Mouse (Mus musculus) neural tube, embryonic 15.5 days (tissue): ENCODE results near the gene Atat1. TPM values are rescaled to one million over a fixed set of nuclear protein-coding genes. Genes with fewer than 3 reads are reported as not detected.

ENCODE experiments used
- ATAC-seq: fragments of 200-750 bp; cut with Nextera tagmentation; 2 replicates; pipeline ENCODE4 v1.8.0; 2017; ENCODE audit warnings: mild to moderate bottlenecking, moderate TSS enrichment, moderate library complexity; ENCODE audit not compliant: low FRiP score
- H3K27ac ChIP-seq: fragments of 300-500 bp; sonication (generic); replicated peaks from 2 replicates; pipeline ENCODE4 v1.5.1; 2015; ENCODE audit warnings: mild to moderate bottlenecking, inconsistent platforms
- H3K27me3 ChIP-seq: fragments of 300-500 bp; sonication (generic); replicated peaks from 2 replicates; pipeline ENCODE4 v1.6.1; 2015; ENCODE audit warnings: inconsistent platforms
- H3K36me3 ChIP-seq: fragments of 300-500 bp; sonication (generic); 2 replicates; pipeline ENCODE4 v1.6.1; 2015; ENCODE audit warnings: inconsistent platforms
- H3K4me1 ChIP-seq: fragments of 300-500 bp; sonication (generic); 2 replicates; pipeline ENCODE4 v1.6.1; 2015; ENCODE audit warnings: inconsistent platforms
- H3K4me2 ChIP-seq: fragments of 300-500 bp; sonication (generic); 2 replicates; pipeline ENCODE4 v1.6.1; 2015; ENCODE audit warnings: inconsistent platforms, mild to moderate bottlenecking, moderate library complexity
- H3K4me3 ChIP-seq: fragments of 300-500 bp; sonication (generic); replicated peaks from 2 replicates; pipeline ENCODE4 v1.5.1; 2015; ENCODE audit warnings: mild to moderate bottlenecking, inconsistent platforms
- H3K9ac ChIP-seq: fragments of 300-500 bp; sonication (generic); replicated peaks from 2 replicates; pipeline ENCODE4 v1.6.1; 2015; ENCODE audit warnings: mild to moderate bottlenecking, inconsistent platforms
- H3K9me3 ChIP-seq: fragments of 300-500 bp; sonication (generic); replicated peaks from 2 replicates; pipeline ENCODE4 v1.6.1; 2016; ENCODE audit warnings: inconsistent platforms
- WGBS: fragments of 180-500 bp; shearing (Covaris S2); methylation state at CpG from one replicate; pipeline ENCODE4 v1.1.7; 2015; ENCODE audit warnings: mixed read lengths; 5-methylcytosine and 5-hydroxymethylcytosine counted together
- polyA plus RNA-seq: library from polyadenylated mRNA; unstranded; fragments of >200 nt; fragmentation: Nextera tagmentation; extraction: Ambion mirVana; gene quantifications from 2 replicates; pipeline ENCODE4 v1.2.1, GENCODE M21; 2015

Gene Atat1
- polyA plus RNA-seq, 1 experiment from 2014 or later: 319 TPM

- H3K36me3 ChIP-seq: peaks cover 11% of the 10 kb centered on the region; the same call in 1 of the 2 replicates
- peak within 1 kb of the TSS; percentile 80 for H3K9ac ChIP-seq
- no peaks in the 10 kb centered on the region for H3K9me3 ChIP-seq
- H3K4me1 ChIP-seq: peaks cover 38% of the 10 kb centered on the region
- WGBS: under 1% methylated on average over 76 of the region's 83 CpGs
- H3K27me3 ChIP-seq: no peaks in the 10 kb centered on the region
- peak; percentile 93 for ATAC-seq
- H3K4me3 ChIP-seq: peak within 1 kb of the TSS; percentile 73
- H3K4me2 ChIP-seq: peak within 1 kb of the TSS; percentile 78
- H3K27ac ChIP-seq: peak within 1 kb of the TSS; percentile 99
Measured at GRCm38 (mm10) chr17:35916297-35917142, 6.6 kb upstream of the Atat1 start, which contains the start of the genes Mrps18b and Ppp1r10. Gene Mrps18b (minus strand): TSS chr17:35916389. Gene Ppp1r10 (plus strand): TSS chr17:35916434.

- Histone ChIP-seq H3K4me3 (peak overlapping the region; percentile 73), H3K4me2 (peak overlapping the region; percentile 78), H3K27ac (peak overlapping the region; percentile 99), H3K9ac (peak overlapping the region; percentile 67), H3K4me1 (peaks cover 30% of the 10 kb centered on the region), H3K27me3 (no peaks in the 10 kb centered on the region), H3K36me3 (0 out of 2 replicates have a peak, but pooled peaks cover 11% of the 10 kb centered on the region), H3K9me3 (no peaks in the 10 kb centered on the region)
- no peak for ATAC-seq
- WGBS: 3% methylated on average over 28 of the region's 28 CpGs
Measured at GRCm38 (mm10) chr17:35915538-35916296, 5.8 kb upstream of the Atat1 start.

- H3K4me1 ChIP-seq: peaks cover 25% of the 10 kb centered on the region
- H3K4me2 ChIP-seq: peak overlapping the region; percentile 78
- ATAC-seq: no peak
- peak overlapping the region; percentile 73; the same call in 1 of the 2 replicates for H3K4me3 ChIP-seq
- no peak overlapping the region for H3K9ac ChIP-seq
- no peak overlapping the region for H3K27ac ChIP-seq
- no peaks in the 10 kb centered on the region for H3K27me3 ChIP-seq
- H3K36me3 ChIP-seq: 0 out of 2 replicates have a peak, but pooled peaks cover 11% of the 10 kb centered on the region
- no peaks in the 10 kb centered on the region for H3K9me3 ChIP-seq
- WGBS: 82% methylated on average over 6 of the region's 6 CpGs
Measured at GRCm38 (mm10) chr17:35914975-35915374, 5.1 kb upstream of the Atat1 start.

GRCm38 (mm10) chr17:35909186-35909918 is 523 bp downstream of the Atat1 start:
- Histone ChIP-seq H3K9me3 (no peaks in the 10 kb centered on the region), H3K4me1 (peaks cover 35% of the 10 kb centered on the region), H3K27ac (peak overlapping the region; percentile 89), H3K36me3 (peaks cover 41% of the 10 kb centered on the region), H3K9ac (peak overlapping the region; percentile 88), H3K27me3 (no peaks in the 10 kb centered on the region), H3K4me3 (peak overlapping the region; percentile 69), H3K4me2 (peak overlapping the region; percentile 89)
- peak; percentile 52 for ATAC-seq
- WGBS: 13% methylated on average over 20 of the region's 20 CpGs

GRCm38 (mm10) chr17:35907609-35908008 is 2.3 kb downstream of the Atat1 start:
- Histone ChIP-seq H3K36me3 (peaks cover 46% of the 10 kb centered on the region), H3K4me1 (peaks cover 35% of the 10 kb centered on the region), H3K9me3 (no peaks in the 10 kb centered on the region), H3K27me3 (no peaks in the 10 kb centered on the region), H3K27ac (no peak overlapping the region), H3K4me2 (peak overlapping the region; percentile 89; the same call in 1 of the 2 replicates), H3K9ac (no peak overlapping the region), H3K4me3 (no peak overlapping the region)
- ATAC-seq: no peak
- WGBS: 79% methylated on average over 2 of the region's 2 CpGs

- H3K27ac ChIP-seq: no peak overlapping the region
- no peak for ATAC-seq
- no peak overlapping the region for H3K9ac ChIP-seq
- no peaks in the 10 kb centered on the region for H3K27me3 ChIP-seq
- peaks cover 61% of the 10 kb centered on the region for H3K36me3 ChIP-seq
- WGBS: 98% methylated on average over 1 of the region's 1 CpGs
- H3K9me3 ChIP-seq: no peaks in the 10 kb centered on the region
- no peak overlapping the region for H3K4me2 ChIP-seq
- peaks cover 35% of the 10 kb centered on the region for H3K4me1 ChIP-seq
- no peak overlapping the region for H3K4me3 ChIP-seq
Measured at GRCm38 (mm10) chr17:35905587-35905986, 4.3 kb downstream of the Atat1 start.

GRCm38 (mm10) chr17:35903992-35904355 is 5.9 kb downstream of the Atat1 start:
- Histone ChIP-seq H3K9ac (no peak overlapping the region), H3K9me3 (no peaks in the 10 kb centered on the region), H3K4me2 (no peak overlapping the region), H3K4me3 (no peak overlapping the region), H3K27me3 (no peaks in the 10 kb centered on the region), H3K4me1 (peaks cover 26% of the 10 kb centered on the region), H3K27ac (no peak overlapping the region), H3K36me3 (peaks cover 77% of the 10 kb centered on the region)
- ATAC-seq: no peak
- WGBS: 87% methylated on average over 4 of the region's 4 CpGs

- 91% methylated on average over 9 of the region's 9 CpGs for WGBS
- ATAC-seq: no peak
Measured at GRCm38 (mm10) chr17:35903343-35903991, 6.4 kb downstream of the Atat1 start.

GRCm38 (mm10) chr17:35900636-35901035 is 9.2 kb downstream of the Atat1 start:
- H3K36me3 ChIP-seq: peaks cover 65% of the 10 kb centered on the region
- H3K27me3 ChIP-seq: no peaks in the 10 kb centered on the region
- H3K27ac ChIP-seq: no peak overlapping the region
- H3K4me2 ChIP-seq: no peak overlapping the region
- H3K9me3 ChIP-seq: no peaks in the 10 kb centered on the region
- no peak for ATAC-seq
- H3K9ac ChIP-seq: no peak overlapping the region
- no peak overlapping the region for H3K4me3 ChIP-seq
- WGBS: 90% methylated on average over 3 of the region's 3 CpGs
- H3K4me1 ChIP-seq: peaks cover 22% of the 10 kb centered on the region

More at GRCm38 (mm10) chr17:35903343-35903991, 6.4 kb downstream of the Atat1 start:
- Histone ChIP-seq H3K4me3 (no peak overlapping the region), H3K27me3 (no peaks in the 10 kb centered on the region), H3K9ac (no peak overlapping the region), H3K36me3 (peaks cover 79% of the 10 kb centered on the region), H3K27ac (no peak overlapping the region), H3K9me3 (no peaks in the 10 kb centered on the region), H3K4me2 (no peak overlapping the region), H3K4me1 (peaks cover 21% of the 10 kb centered on the region)

- Histone ChIP-seq H3K36me3 (peaks cover 66% of the 10 kb centered on the region), H3K27me3 (no peaks in the 10 kb centered on the region), H3K4me2 (peak overlapping the region; percentile 100), H3K27ac (peak overlapping the region; percentile 99), H3K9me3 (no peaks in the 10 kb centered on the region), H3K4me1 (peaks cover 29% of the 10 kb centered on the region), H3K4me3 (peak overlapping the region; percentile 87), H3K9ac (peak overlapping the region; percentile 36)
- WGBS: 41% methylated on average over 23 of the region's 23 CpGs
- peak; percentile 55 for ATAC-seq
Measured at GRCm38 (mm10) chr17:35897644-35898573, 12.0 kb downstream of the Atat1 start.
